Mouse (Mus musculus): ENCODE measurements around the gene Atp6v0c.
A peak's percentile ranks its signal among the peaks of the same experiment; 100 is the strongest.
"Not testable (repeated sequence)": the region's sequence is repeated elsewhere in the genome, so short reads cannot be mapped to it uniquely, and the experiment has no call there.

Atp6v0c gene

DNA sequence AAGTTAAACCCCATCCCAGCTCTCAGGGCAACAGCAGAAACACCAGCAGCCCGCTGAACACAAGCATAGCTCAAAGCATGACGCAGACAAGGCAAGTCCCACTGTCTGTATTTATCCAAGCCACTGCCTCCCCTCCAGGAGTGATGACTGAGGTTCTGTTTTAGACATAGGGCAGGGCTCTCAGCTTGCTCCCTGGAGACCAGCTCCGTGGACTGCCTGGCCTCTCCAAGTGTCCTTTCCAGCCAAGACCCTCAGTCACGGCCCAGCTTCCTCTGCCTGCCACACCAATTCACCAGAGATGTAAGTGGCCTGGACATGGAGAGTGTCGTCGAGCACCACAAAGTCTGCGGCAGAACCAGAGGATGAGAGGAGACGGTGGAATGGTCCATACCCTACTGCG is 13.8 kb downstream of the Atp6v0c start:
- no peak for DNase-seq

DNA sequence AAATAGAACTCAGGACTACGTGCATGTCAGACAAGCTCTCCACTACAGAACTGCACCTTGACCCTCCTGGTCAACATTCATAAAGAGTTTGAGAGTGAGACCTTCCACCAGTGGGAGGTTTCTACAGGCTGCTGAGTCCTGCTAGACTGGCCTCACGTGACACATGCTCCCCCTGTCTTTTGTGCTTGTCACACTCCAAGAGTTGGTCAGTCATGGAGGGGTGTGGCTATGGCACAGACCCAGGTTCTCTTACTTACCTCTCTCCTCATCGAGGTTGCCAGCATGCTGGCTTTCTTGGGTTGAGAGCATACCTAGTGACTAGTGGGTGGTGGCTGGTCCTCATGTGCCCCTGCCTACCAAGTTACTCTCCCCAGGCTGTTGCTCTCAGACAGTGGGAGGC is 15.0 kb downstream of the Atp6v0c start:
- DNase-seq, result no peak

DNA sequence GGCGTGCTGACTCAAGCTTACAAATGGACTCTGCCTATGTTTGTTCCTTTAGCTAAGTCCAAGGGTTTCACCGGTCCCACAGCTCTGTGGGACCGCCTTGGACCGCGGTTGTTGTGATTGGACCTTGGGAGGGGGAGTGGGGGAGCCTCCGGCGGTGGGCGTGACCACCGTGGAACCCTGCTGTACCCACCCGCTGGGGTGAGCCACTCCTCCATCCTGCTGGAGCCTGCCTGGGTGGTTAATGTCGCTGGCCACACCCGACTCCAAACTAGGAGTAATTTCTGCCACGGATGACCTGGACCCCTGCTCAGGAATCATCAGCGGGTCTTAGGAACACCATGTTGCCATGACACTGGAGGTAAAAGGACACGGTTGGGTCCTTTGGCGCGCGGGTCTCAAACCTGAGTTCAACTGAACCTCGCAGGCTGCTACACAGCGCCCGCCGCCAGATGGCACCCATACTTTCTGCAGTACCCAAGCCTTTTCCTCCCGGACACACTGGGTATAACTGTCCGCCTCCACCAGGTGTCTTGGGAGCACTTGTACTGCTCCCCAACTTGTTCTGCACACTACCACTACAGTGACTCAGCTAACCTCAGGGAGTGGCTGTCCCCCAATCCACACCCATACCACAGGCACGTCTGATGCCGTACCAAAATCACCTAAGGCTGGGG is 17.5 kb downstream of the Atp6v0c start:
- DNase-seq, result peak; percentile 82

GRCm38 (mm10) chr17:24151382-24151781 is 18.1 kb downstream of the Atp6v0c start:
- no peak for DNase-seq

- DNase-seq, result no peak
Observed at GRCm38 (mm10) chr17:24150824-24151223, 18.7 kb downstream of the Atp6v0c start, which contains the start of gene Pdpk1. TSS of gene Pdpk1 (minus strand) at chr17:24150924.

DNA sequence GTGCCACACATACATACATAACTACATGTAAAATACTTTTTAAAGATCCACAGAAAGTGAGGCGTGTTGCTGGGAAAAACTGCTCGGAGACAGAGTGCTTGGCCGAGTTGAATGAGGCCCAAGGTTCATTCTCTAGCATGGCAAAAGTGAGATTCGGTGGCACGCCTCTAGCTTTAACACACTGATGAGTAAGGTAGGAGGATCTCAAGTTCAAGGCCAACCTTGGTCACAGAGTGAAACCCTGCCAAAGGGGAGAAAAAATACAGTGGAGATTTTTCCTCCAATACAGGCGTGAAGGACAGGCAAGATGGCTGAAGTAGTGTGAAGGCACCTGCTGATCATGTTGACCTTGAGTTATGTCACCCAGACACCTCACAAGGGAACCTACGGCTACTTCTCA is 20.1 kb downstream of the Atp6v0c start:
- DNase-seq, result no peak

GRCm38 (mm10) chr17:24142897-24143296 is 26.6 kb downstream of the Atp6v0c start:
- DNase-seq, result no peak

DNA sequence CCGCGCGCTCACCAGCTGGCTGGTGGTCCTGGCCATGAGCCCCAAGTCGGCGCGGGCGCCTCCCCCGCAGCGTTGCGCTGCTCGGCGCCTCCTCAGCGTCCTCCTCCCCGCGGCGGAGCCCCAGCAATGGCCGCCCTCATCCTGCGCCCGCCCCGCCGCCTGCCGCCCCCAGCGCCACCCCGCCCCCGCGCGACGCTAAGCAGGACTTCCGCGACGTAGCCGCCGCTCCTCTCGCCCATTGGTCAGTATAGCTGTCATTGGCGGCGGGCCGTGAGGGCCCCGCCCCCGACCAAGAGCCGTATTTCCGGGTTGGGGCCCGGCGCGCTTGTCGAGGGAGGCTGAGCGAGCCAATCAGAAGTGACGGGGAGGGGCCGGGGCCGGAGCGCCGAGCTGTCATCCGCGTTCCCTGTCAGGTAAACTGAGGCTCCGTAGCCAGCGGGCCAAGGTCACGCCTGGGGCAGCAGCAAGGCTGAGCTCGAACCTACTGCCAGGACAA is 28.0 kb downstream of the Atp6v0c start:
- DNase-seq, result peak; percentile 97

DNA sequence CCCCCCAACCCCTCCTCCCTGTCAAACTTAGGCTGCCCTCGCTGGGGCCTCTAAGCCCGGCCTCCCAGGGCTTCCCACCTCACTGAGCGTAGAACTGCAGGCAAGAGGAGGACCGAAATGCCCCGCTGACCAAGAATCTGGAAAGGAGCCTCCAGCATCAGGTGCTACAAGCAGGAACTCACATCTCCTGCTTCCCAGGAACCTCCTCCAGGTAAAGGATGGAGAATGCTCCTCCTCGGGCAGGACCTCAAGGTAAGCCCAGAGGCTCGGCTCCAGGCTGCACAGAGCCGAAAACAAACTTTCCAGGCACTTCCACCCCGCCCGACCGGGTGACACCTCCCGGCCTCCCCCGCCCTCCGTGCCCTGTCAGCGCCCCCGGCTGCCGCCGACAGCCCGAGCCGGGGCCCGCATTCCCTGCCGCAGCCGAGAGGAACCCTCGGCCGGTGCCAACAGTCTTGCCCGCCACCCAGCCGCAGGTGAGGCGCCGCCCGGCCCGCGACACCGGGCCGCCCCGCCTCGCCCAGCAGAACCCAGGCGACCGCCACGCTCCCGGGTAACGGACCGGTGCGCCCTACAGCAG is 28.6 kb downstream of the Atp6v0c start:
- peak; percentile 45 for DNase-seq

DNA sequence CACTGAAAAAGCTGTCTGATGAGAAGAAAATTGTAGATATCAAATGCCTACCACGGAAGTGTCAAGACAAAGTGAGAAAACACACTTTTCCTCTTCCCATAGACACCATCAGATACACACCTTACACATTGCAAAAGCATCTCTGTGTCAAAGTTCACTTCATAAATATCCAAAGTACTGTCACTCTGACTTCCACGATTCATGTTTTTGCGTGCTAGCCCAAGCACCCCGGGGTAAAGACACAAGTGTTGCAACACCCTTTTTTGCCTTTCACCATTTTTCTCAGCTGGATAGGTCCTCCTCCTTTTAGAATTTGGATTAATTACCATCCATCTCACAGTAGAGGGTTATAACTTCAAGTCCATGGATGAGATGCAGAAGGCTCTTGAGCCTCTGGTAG is 29.5 kb downstream of the Atp6v0c start:
- no peak for DNase-seq

DNA sequence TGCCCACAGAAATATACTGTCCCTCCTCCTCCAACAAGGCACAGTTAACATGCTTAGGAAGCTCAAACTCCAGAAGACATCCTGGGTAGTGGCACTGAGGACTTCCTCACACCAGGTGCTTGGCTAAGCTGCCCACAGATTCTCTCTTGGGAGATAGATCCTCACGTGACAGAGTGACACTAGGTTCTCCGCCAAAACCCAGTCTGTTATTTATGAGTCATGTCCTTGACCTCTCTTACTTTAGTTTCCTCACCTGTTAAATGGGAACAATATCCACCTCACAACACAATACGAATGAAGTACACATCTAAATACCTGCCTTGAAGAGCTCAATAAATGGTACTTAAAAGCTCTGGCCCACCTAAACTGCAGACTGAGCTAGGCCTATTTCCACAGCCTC is 30.2 kb downstream of the Atp6v0c start:
- DNase-seq, result no peak

GRCm38 (mm10) chr17:24137226-24137880 is 32.1 kb downstream of the Atp6v0c start:
- no peak for DNase-seq

DNA sequence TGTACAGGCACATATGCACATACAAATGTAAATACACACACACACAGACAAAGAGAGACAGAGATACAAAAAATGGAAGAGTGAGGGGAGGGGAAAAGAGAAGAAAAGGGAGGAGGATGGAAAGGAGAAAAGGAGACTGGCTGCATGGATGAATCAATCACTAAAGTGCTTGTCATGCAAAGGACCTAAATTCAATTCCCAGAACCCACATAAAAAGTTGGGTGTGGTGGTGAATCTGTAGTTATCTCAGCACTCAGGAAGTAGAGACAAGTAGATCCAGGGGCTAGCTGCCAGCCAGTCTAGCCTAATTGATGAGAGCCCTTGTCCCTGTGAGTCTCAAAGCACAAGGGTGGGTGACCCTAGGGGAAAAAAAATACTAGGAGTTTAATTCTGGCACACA is 35.4 kb downstream of the Atp6v0c start:
- DNase-seq, result no peak

- not testable (repeated sequence) for DNase-seq
Observed at GRCm38 (mm10) chr17:24132919-24133318, 36.6 kb downstream of the Atp6v0c start.

- no peak for DNase-seq
Observed at GRCm38 (mm10) chr17:24131570-24131969, 37.9 kb downstream of the Atp6v0c start.

GRCm38 (mm10) chr17:24129246-24129645 is 40.3 kb downstream of the Atp6v0c start:
- DNase-seq, result not testable (repeated sequence)

GRCm38 (mm10) chr17:24127592-24127991 is 41.9 kb downstream of the Atp6v0c start:
- DNase-seq, result no peak

GRCm38 (mm10) chr17:24126801-24127200 is 42.7 kb downstream of the Atp6v0c start:
- no peak for DNase-seq

GRCm38 (mm10) chr17:24119446-24119845 is 50.1 kb downstream of the Atp6v0c start:
- no peak for DNase-seq
